Mouse (Mus musculus): ENCODE measurements at regions not wholly inside any gene's neighbourhood (a gene's known extent, or its start where the extent isn't known, plus 50 kb on each side); places are given as distances from the start of the nearest gene placed in this dataset.

GRCm38 (mm10) chr6:101518904-101519701 lies 141.4 kb upstream of the Pdzrn3 start:
- TF ChIP-seq CTCF (IDR thresholded peaks at IDR 0.05; ENCODE audit: borderline replicate concordance, extremely low read depth, insufficient read depth, insufficient read length) (no peak), POLR2A (IDR thresholded peaks at IDR 0.05; ENCODE audit: borderline replicate concordance, extremely low read depth, insufficient read depth, insufficient read length, poor library complexity, severe bottlenecking) (no peak)
